Comparison of ENCODE assay signal across 26 mouse cellular contexts in the genomic region with DNA sequence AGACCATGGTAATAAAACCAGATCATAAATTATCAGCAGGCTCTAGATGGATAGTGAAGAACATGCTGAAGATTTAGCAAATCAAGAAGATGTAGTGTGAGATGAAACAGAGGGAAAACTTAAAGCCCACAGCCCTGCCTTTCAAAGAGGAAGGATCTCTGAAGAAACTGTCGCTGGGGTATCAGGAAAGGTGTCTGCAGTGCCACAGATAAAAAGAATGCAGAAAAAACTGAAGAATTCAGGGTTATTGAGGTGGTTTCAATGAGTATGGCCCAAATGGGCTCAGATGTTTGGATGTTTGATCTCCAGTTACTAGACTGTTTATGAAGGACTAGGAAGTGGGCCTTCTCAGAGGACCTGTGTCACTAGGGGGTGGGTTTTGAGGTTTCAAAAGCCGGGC.
"Had no signal": no experiment of that assay in that cellular context is flagged by ENCODE, and none has a peak within 500 bp of the region (broad histone marks: within the 10 kb centered on the region; RNA-seq: fewer than 3 reads in every experiment).

No protein-coding gene starts in this region.

- H3K9ac ChIP-seq: embryonic facial prominence, embryonic 12.5 days; embryonic facial prominence, embryonic 13.5 days; embryonic facial prominence, embryonic 15.5 days; forebrain, embryonic 12.5 days; forebrain, embryonic 13.5 days; forebrain, embryonic 15.5 days; forebrain, postnatal 0 days had no signal

- H3K36me3 ChIP-seq: embryonic facial prominence, embryonic 10.5 days; embryonic facial prominence, embryonic 12.5 days; embryonic facial prominence, embryonic 13.5 days; embryonic facial prominence, embryonic 15.5 days; forebrain, embryonic 10.5 days; forebrain, embryonic 12.5 days; forebrain, embryonic 15.5 days had no signal

- H3K4me2 ChIP-seq: embryonic facial prominence, embryonic 12.5 days; embryonic facial prominence, embryonic 13.5 days; embryonic facial prominence, embryonic 15.5 days; forebrain, embryonic 12.5 days; forebrain, embryonic 13.5 days; forebrain, embryonic 15.5 days had no signal

- H3K27ac ChIP-seq: embryonic facial prominence, embryonic 10.5 days; embryonic facial prominence, embryonic 12.5 days; embryonic facial prominence, embryonic 13.5 days; embryonic facial prominence, embryonic 15.5 days; forebrain, embryonic 10.5 days; forebrain, embryonic 12.5 days; forebrain, embryonic 13.5 days; forebrain, embryonic 15.5 days; gastrocnemius, adult 2 months; heart, adult 2 months had no signal

- H3K9me3 ChIP-seq: embryonic facial prominence, embryonic 10.5 days; embryonic facial prominence, embryonic 12.5 days; embryonic facial prominence, embryonic 13.5 days; embryonic facial prominence, embryonic 15.5 days; forebrain, embryonic 10.5 days; forebrain, embryonic 12.5 days; forebrain, embryonic 13.5 days; forebrain, embryonic 15.5 days had no signal

- ATAC-seq: forebrain, embryonic 13.5 days; forebrain, embryonic 14.5 days; forebrain, embryonic 15.5 days; forebrain, embryonic 16.5 days; forebrain, postnatal 0 days had no signal

- DNase-seq: cerebellum, adult 9-10 months; cerebellum, adult 9-11 months; cerebellum, postnatal 10 days; cerebellum, postnatal 14 days; cerebellum, postnatal 25 days; cerebellum, postnatal 36 days; embryo, embryonic 11 days; forebrain, postnatal 0 days; gastrocnemius, adult 2 months; gastrocnemius, postnatal 10 days; gastrocnemius, postnatal 14 days; gastrocnemius, postnatal 25 days; gastrocnemius, postnatal 36 days; heart, adult 18-20 months; heart, adult 2 months had no signal

- H3K4me3 ChIP-seq: embryonic facial prominence, embryonic 10.5 days; embryonic facial prominence, embryonic 12.5 days; embryonic facial prominence, embryonic 13.5 days; embryonic facial prominence, embryonic 15.5 days; erythroblast, embryonic 14.5 days; forebrain, embryonic 10.5 days; forebrain, embryonic 12.5 days; forebrain, embryonic 13.5 days; forebrain, embryonic 15.5 days; gastrocnemius, adult 2 months; heart, adult 2 months had no signal

- H3K27me3 ChIP-seq: embryonic facial prominence, embryonic 12.5 days; embryonic facial prominence, embryonic 13.5 days; embryonic facial prominence, embryonic 15.5 days; forebrain, embryonic 12.5 days; forebrain, embryonic 13.5 days; forebrain, embryonic 15.5 days had no signal

- H3K4me1 ChIP-seq: embryonic facial prominence, embryonic 12.5 days; embryonic facial prominence, embryonic 13.5 days; embryonic facial prominence, embryonic 15.5 days; forebrain, embryonic 13.5 days had no signal
